Mouse (Mus musculus) CH12.LX (cell line): ENCODE measurements around the gene Cpt1a.
A peak's percentile ranks its signal among the peaks of the same experiment; 100 is the strongest.

ENCODE experiments used
- BHLHE40 ChIP-seq: IDR thresholded peaks from 2 replicates; pipeline ENCODE4 v1.6.1; 2011; ENCODE audit warnings: mild to moderate bottlenecking, low read depth, low read length, improper control_type of control experiment
- CTCF ChIP-seq, 2 experiments: IDR thresholded peaks in 1 of 2; conservative IDR thresholded peaks in 1 of 2; 2 replicates each; pipeline ENCODE4 v1.5.1; 2011 to 2012; ENCODE audit warnings: low read depth in 2 of 2, low read length in 2 of 2, improper control_type of control experiment in 1 of 2, inconsistent platforms in 1 of 2, mild to moderate bottlenecking in 1 of 2, moderate library complexity in 1 of 2
- POLR2AphosphoS2 ChIP-seq: IDR thresholded peaks from 2 replicates; pipeline ENCODE4 v1.6.1; 2011; ENCODE audit warnings: low read depth, low read length, improper control_type of control experiment
- ZKSCAN1 ChIP-seq: IDR thresholded peaks from 2 replicates; pipeline ENCODE4 v1.6.1; 2012; ENCODE audit warnings: low read depth, inconsistent platforms, low read length, improper control_type of control experiment, borderline replicate concordance

DNA sequence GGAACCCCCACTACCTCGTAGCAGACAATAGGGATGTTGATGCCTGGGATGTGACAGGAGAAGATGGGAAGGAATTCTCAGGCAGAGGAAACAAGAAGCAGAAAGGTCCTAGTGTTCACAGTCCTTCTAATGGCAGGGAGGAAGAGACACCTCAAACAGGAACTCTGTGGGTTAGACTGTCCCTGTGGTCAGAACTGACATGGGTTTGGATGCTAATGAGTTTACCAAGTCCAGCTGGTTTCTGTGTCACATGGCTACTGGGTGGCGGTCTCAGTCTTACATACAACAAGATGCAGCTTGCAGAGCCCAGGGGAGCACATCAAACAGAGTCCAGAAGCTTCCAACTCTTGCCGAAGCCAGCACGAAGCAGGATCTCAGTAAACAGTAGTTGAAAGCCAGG lies 18.1 kb upstream of the Cpt1a start:
- TF ChIP-seq ZKSCAN1 (no peak), POLR2AphosphoS2 (no peak), BHLHE40 (0 out of 2 replicates have a peak, but pooled peaks have one; percentile 23), CTCF (conservative IDR thresholded peaks at IDR 0.05 in 1 of 2, IDR thresholded peaks at IDR 0.05 in 1 of 2; ENCODE audit: low read depth in 2 of 2, low read length in 2 of 2) (no peak)
